Mouse (Mus musculus): Measurements from ENCODE around the gene Grn. TPM values are rescaled to one million over a fixed set of nuclear protein-coding genes. Genes with fewer than 3 reads are reported as not detected.

The Grn gene
- polyA plus RNA-seq, 2 experiments = 118 to 120 TPM

DNA sequence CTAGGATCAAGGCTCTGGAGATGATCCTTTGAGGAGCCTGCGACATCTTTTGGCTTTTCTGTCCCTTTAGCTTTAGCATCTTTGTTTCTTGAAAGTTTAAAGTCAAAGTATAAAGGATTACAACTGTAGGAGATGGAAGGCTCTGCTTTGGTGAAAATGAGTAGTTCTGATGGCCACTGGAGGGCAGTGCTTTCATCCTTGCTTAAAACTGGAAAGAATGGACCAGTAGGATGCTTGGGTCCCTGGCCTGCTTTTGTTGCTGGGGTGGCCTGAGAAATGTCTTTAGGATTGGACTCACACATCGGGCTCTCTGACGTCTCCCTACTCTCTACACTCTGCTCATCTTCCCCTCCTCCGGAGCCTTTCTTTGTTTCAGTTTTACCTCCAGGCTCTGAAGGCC is 50.8 kb downstream of the Grn start:
- ATAC-seq (ENCODE audit: low FRiP score, low read depth) (no peak), DNase-seq (ENCODE audit: low spot score) (no peak)
- Histone ChIP-seq H3K9me3 (ENCODE audit: control insufficient read depth, low read length) (no peaks in the 10 kb centered on the region), H3K4me3 (replicated peaks; ENCODE audit: low read length) (no peak overlapping the region), H3K27ac (replicated peaks; ENCODE audit: low read depth, low read length) (no peak overlapping the region), H3K4me2 (replicated peaks; ENCODE audit: low read depth, low read length, severe bottlenecking) (no peak overlapping the region), H3K36me3 (ENCODE audit: control insufficient read depth, insufficient read depth, low read length) (peaks cover 76% of the 10 kb centered on the region), H3K9ac (ENCODE audit: low read depth, low read length, severe bottlenecking) (no peak overlapping the region), H3K27me3 (ENCODE audit: control insufficient read depth, insufficient read depth, low read length) (no peaks in the 10 kb centered on the region), H3K4me1 (ENCODE audit: control insufficient read depth, insufficient read depth, low read length) (no peaks in the 10 kb centered on the region)
- TF ChIP-seq POLR2A (IDR thresholded peaks at IDR 0.05; ENCODE audit: borderline replicate concordance, extremely low read depth, insufficient read depth, insufficient read length) = no peak
- 92% methylated on average over 4 of the region's 4 CpGs for WGBS

DNA sequence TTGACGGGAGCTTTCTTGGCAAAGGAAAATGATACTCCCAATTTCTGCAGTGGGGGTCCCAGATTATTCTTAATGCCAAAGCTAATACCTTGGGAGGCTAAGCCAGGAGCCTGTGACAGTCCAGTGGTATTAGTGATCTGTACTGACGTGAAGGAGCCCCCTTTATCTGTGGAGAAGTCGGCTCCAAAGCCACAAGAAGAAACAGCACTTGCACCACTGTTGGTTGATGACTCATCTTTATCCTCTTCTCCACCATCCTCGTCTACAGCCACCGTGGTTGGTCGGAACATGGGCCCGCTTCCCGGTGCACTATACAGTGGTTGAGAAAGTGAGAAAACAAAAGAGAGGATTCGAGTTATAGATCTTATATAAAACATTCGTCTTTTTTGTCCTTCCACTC is 51.7 kb downstream of the Grn start:
- Histone ChIP-seq H3K4me1 (ENCODE audit: control insufficient read depth, insufficient read depth, low read length) (no peaks in the 10 kb centered on the region), H3K9me3 (ENCODE audit: control insufficient read depth, low read length) (no peaks in the 10 kb centered on the region), H3K4me2 (replicated peaks; ENCODE audit: low read depth, low read length, severe bottlenecking) (no peak overlapping the region), H3K27ac (replicated peaks; ENCODE audit: low read depth, low read length) (no peak overlapping the region), H3K4me3 (replicated peaks; ENCODE audit: low read length) (no peak overlapping the region), H3K9ac (ENCODE audit: low read depth, low read length, severe bottlenecking) (no peak overlapping the region), H3K36me3 (ENCODE audit: control insufficient read depth, insufficient read depth, low read length) (peaks cover 80% of the 10 kb centered on the region), H3K27me3 (ENCODE audit: control insufficient read depth, insufficient read depth, low read length) (no peaks in the 10 kb centered on the region)
- ATAC-seq (ENCODE audit: low FRiP score, low read depth) (no peak), DNase-seq (ENCODE audit: low spot score) (no peak)
- TF ChIP-seq POLR2A (IDR thresholded peaks at IDR 0.05; ENCODE audit: borderline replicate concordance, extremely low read depth, insufficient read depth, insufficient read length) = no peak
- 93% methylated on average over 10 of the region's 10 CpGs for WGBS

Small RNA genes lying within 50 kb of the gene (microRNA-seq; reads per million reads assigned to microRNA genes)
- gene Mir6930 = not detected

Other genes with a start within 250 kb of the Grn start
- 38.5 and 40.0 TPM in 2 replicates for gene Lsm12, start 245.0 kb upstream of the Grn start, polyA plus RNA-seq (2012; rRNA removed)
- gene Lsm12, start 245.0 kb upstream of the Grn start, polyA plus RNA-seq (2014; fragmentation: Nextera tagmentation; extraction: Ambion mirVana) = 83.8 and 86.0 TPM in 2 replicates
- gene G6pc3, start 240.7 kb upstream of the Grn start, polyA plus RNA-seq (2012; rRNA removed) = 42.7 and 60.4 TPM in 2 replicates
- gene G6pc3, start 240.7 kb upstream of the Grn start, polyA plus RNA-seq (2014; fragmentation: Nextera tagmentation; extraction: Ambion mirVana) = 27.6 and 33.7 TPM in 2 replicates
- gene Hdac5, start 200.1 kb upstream of the Grn start, polyA plus RNA-seq (2012; rRNA removed) = 86.2 and 149 TPM in 2 replicates
- 46.7 and 57.4 TPM in 2 replicates for gene Hdac5, start 200.1 kb upstream of the Grn start, polyA plus RNA-seq (2014; fragmentation: Nextera tagmentation; extraction: Ambion mirVana)
- gene BC030867, start 181.4 kb upstream of the Grn start, polyA plus RNA-seq (2012; rRNA removed) = 14.2 and 15.4 TPM in 2 replicates
- gene BC030867, start 181.4 kb upstream of the Grn start, polyA plus RNA-seq (2014; fragmentation: Nextera tagmentation; extraction: Ambion mirVana) = 11.8 and 11.9 TPM in 2 replicates
- gene Asb16, start 161.6 kb upstream of the Grn start, polyA plus RNA-seq (2012; rRNA removed) = 2.2 and 2.8 TPM in 2 replicates
- gene Asb16, start 161.6 kb upstream of the Grn start, polyA plus RNA-seq (2014; fragmentation: Nextera tagmentation; extraction: Ambion mirVana) = 0.25 and 0.48 TPM in 2 replicates
- gene Tmub2, start 145.4 kb upstream of the Grn start, polyA plus RNA-seq (2012; rRNA removed) = 59.9 and 68.6 TPM in 2 replicates
- 52.6 and 53.5 TPM in 2 replicates for gene Tmub2, start 145.4 kb upstream of the Grn start, polyA plus RNA-seq (2014; fragmentation: Nextera tagmentation; extraction: Ambion mirVana)
- gene Atxn7l3, start 133.7 kb upstream of the Grn start, polyA plus RNA-seq (2012; rRNA removed) = 72.1 and 84.0 TPM in 2 replicates
- gene Atxn7l3, start 133.7 kb upstream of the Grn start, polyA plus RNA-seq (2014; fragmentation: Nextera tagmentation; extraction: Ambion mirVana) = 21.0 and 23.1 TPM in 2 replicates
- gene Ubtf, start 110.6 kb upstream of the Grn start, polyA plus RNA-seq (2012; rRNA removed) = 61.0 and 81.3 TPM in 2 replicates
- 79.7 and 89.4 TPM in 2 replicates for gene Ubtf, start 110.6 kb upstream of the Grn start, polyA plus RNA-seq (2014; fragmentation: Nextera tagmentation; extraction: Ambion mirVana)
- gene Slc4a1, start 64.1 kb upstream of the Grn start, polyA plus RNA-seq (2012; rRNA removed) = 3.5 and 4.3 TPM in 2 replicates
- 2.8 and 6.6 TPM in 2 replicates for gene Slc4a1, start 64.1 kb upstream of the Grn start, polyA plus RNA-seq (2014; fragmentation: Nextera tagmentation; extraction: Ambion mirVana)
- gene Rundc3a, start 36.9 kb upstream of the Grn start, polyA plus RNA-seq (2012; rRNA removed) = 2.9 and 3.2 TPM in 2 replicates
- gene Rundc3a, start 36.9 kb upstream of the Grn start, polyA plus RNA-seq (2014; fragmentation: Nextera tagmentation; extraction: Ambion mirVana) = 1.0 and 1.1 TPM in 2 replicates
- gene Slc25a39, start 22.4 kb upstream of the Grn start, polyA plus RNA-seq (2012; rRNA removed) = 120 and 181 TPM in 2 replicates
- 179 and 195 TPM in 2 replicates for gene Slc25a39, start 22.4 kb upstream of the Grn start, polyA plus RNA-seq (2014; fragmentation: Nextera tagmentation; extraction: Ambion mirVana)
- gene Fam171a2, start 17.4 kb downstream of the Grn start, polyA plus RNA-seq (2012; rRNA removed) = 56.8 and 85.1 TPM in 2 replicates
- 8.9 and 10.0 TPM in 2 replicates for gene Fam171a2, start 17.4 kb downstream of the Grn start, polyA plus RNA-seq (2014; fragmentation: Nextera tagmentation; extraction: Ambion mirVana)
- gene Itga2b, start 39.8 kb downstream of the Grn start, polyA plus RNA-seq (2012; rRNA removed) = 7.0 and 7.3 TPM in 2 replicates
- gene Itga2b, start 39.8 kb downstream of the Grn start, polyA plus RNA-seq (2014; fragmentation: Nextera tagmentation; extraction: Ambion mirVana) = 3.5 and 5.0 TPM in 2 replicates
- 38.2 and 41.1 TPM in 2 replicates for gene Gpatch8, start 126.1 kb downstream of the Grn start, polyA plus RNA-seq (2012; rRNA removed)
- gene Gpatch8, start 126.1 kb downstream of the Grn start, polyA plus RNA-seq (2014; fragmentation: Nextera tagmentation; extraction: Ambion mirVana) = 43.0 and 54.7 TPM in 2 replicates
- gene Gm11627, start 149.1 kb downstream of the Grn start, polyA plus RNA-seq (2012; rRNA removed) = 5.5 and 7.2 TPM in 2 replicates
- gene Gm11627, start 149.1 kb downstream of the Grn start, polyA plus RNA-seq (2014; fragmentation: Nextera tagmentation; extraction: Ambion mirVana) = 11.4 and 13.2 TPM in 2 replicates
- 163 and 258 TPM in 2 replicates for gene Fzd2, start 174.1 kb downstream of the Grn start, polyA plus RNA-seq (2012; rRNA removed)
- 65.5 and 70.7 TPM in 2 replicates for gene Fzd2, start 174.1 kb downstream of the Grn start, polyA plus RNA-seq (2014; fragmentation: Nextera tagmentation; extraction: Ambion mirVana)
- gene Meioc, start 233.4 kb downstream of the Grn start, polyA plus RNA-seq (2012; rRNA removed) = 0.68 and 1.2 TPM in 2 replicates
- 0.91 and 1.00 TPM in 2 replicates for gene Meioc, start 233.4 kb downstream of the Grn start, polyA plus RNA-seq (2014; fragmentation: Nextera tagmentation; extraction: Ambion mirVana)